Mouse (Mus musculus) megakaryocyte-erythroid progenitor cell, adult 5-6 weeks (primary cell): ENCODE data around the gene Cdh13. TPM values are rescaled to one million over a fixed set of nuclear protein-coding genes. Genes with fewer than 3 reads are reported as not detected.

Experiments
- ATAC-seq: replicated peaks from 2 replicates; pipeline ENCODE4 v1.8.0; 2016; ENCODE audit warnings: mild to moderate bottlenecking, inconsistent platforms; ENCODE audit not compliant: severe bottlenecking, poor library complexity, low FRiP score, low TSS enrichment
- total RNA-seq, 2 experiments: library from RNA; stranded (forward) in 1 of 2; stranded (reverse) in 1 of 2; fragments of 200-1000, 215-1000 nt in 1 of 2; fragments of >200 nt in 1 of 2; fragmentation: Nextera tagmentation in 1 of 2; gene quantifications; 2 replicates each; pipeline ENCODE4 v1.2.3; 2014 to 2017

The Cdh13 gene
- total RNA-seq, 2 experiments from 2014 or later: not detected

GRCm38 (mm10) chr8:118628702-118629101 is 345.2 kb downstream of the Cdh13 start:
- ATAC-seq: no peak

GRCm38 (mm10) chr8:118635296-118636060 is 351.9 kb downstream of the Cdh13 start:
- ATAC-seq: no peak

- ATAC-seq: no peak
These were observed 356.1 kb downstream of the Cdh13 start for GRCm38 (mm10) chr8:118639606-118640005.

DNA sequence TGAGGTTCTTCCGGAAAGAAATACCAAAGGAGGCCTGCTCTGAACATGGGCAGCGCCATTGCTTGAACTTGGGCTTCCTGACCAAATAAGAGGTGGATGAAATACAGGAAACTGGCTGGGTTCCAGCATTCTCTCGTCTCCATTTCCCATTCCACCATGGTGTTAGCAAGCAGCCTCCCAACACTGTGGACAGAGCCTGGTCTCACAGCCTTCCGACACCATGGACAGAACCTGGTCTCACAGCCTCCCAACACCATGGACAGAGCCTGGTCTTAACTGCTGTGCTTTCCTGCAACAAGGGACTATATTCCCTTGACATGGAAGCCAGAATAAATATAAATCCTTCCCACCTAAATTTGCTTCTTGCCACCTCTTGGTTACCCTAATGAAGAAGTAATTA is 358.3 kb downstream of the Cdh13 start:
- no peak for ATAC-seq

DNA sequence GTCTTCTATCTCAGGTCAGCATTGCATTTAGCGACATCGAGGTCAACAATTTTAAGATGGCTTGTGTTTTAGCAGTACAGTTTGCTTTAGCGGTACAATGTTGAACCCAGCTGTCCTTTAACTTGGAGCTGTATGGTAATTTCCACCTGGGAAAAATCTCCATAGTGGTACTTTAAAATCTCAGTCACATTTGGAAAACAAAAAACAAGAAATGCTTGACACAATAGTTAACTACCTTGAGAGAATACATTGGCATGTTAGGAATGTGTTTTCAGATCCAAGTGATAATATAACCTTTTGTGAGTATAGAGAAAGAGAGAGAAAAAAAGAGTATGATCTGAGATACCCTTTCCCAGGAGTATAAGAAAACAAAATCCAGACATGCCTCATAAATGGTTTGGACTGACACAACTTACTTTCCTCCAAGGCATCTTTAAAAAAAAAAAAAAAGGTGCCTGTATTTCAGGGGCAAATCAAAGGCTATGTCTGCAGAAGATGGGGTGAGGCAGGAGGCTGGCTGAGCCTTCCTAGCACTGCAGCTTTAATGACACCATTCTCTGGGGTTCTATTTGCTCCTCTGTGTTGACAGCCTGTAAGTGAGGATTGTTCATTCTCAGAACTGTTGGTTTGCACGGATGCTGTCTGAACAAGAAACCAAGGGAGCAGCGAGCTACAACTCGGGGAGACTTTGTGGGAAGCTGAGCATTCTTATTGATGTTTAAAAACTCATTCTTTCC is 365.4 kb downstream of the Cdh13 start:
- no peak for ATAC-seq

GRCm38 (mm10) chr8:118649981-118650380 is 366.4 kb downstream of the Cdh13 start:
- ATAC-seq: no peak

DNA sequence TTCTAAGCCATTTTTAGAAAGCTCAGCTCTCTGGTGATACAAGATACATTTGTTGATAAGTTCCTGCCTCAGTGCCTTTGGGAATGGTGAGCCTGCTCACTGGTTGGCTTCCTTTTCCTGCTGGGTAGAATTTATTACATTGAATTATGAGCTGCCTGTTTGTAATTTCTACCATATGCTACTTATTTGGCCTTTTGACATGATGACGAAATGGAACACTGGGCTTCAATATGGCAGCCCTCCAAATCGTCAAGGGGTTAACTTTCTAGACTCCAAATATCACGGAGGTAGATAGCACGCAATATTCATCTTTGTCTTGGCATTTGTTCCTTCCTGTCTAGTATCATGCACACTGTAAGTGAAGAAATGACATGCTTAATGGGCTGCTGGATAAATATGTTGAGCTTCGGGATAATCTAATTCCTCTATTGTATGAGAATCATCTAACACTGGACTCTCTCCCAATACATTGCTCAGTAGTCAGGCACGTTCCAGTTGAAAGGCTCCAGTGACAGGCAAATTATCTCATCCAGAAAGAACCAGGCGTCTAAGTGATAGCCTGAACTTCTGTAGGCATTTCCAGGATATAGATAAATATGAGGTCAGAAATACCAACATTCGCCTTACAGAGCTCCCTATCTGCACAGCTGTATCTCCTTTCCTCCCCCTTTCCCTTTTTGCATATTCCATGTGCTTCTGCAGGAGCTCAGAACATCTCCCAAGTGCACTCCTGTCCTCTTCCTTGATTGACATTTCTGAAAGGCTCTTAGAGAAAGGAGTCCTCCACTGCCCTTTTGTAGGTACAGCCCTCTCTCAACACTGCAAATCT is 378.7 kb downstream of the Cdh13 start:
- no peak for ATAC-seq

GRCm38 (mm10) chr8:118665081-118665480 is 381.5 kb downstream of the Cdh13 start:
- ATAC-seq: no peak

DNA sequence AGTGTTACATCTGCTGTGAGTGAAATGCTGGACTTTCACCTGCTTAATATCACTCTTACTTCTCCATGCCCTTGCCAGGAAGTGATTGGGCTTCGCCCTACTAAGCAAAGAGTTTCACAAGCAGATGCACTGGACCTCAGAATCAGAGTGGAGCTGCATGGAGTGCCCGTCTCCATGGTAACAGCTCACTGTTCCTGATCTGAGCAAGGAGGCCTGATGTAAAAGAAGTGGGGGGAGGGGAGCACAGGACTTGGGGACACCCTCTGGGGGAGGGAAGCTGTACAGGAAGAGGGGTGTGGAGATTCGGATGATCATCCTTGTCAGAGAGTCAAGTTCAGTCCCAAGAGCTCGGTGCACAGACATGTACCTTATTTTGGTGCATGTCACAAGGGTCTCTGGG is 384.2 kb downstream of the Cdh13 start:
- no peak for ATAC-seq

- no peak for ATAC-seq
These were observed 392.7 kb downstream of the Cdh13 start for GRCm38 (mm10) chr8:118676233-118676632.

DNA sequence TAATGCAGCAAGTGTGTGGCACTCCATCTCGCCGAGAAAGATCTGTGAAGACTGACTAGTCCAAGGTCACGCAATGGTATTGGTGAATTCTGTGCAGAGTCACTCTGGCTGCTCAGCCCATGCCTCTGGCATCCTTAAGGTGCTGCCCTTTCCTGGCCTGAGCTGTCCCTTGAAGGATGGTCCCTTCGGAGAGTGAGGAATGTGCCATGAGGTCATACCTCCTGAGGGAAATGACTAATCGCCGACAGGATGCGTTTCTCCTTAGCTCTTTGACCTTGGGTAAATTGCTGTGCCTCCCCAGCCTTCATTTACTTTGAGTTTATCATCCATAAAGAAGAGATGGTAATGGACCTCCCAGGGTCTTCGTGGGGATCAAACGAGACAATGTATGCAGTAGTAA is 395.8 kb downstream of the Cdh13 start:
- ATAC-seq: no peak

DNA sequence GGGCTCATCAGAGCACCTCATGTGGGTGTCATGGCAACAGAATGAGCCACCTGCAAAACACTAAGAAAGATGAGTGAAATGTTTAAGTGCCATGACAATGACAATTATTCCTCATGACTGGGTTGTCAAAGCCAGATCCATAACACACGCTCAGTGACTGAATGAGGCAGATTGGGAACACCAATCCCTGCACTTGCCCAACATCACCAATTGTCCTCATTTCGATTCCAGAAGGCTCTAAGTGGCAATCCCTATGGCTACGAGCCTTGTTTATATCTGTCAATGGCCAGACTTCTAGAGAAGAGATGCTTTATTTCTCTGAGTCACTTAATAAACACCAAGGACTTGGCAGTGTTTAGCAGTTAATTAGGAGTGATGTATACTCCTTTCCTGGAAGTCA is 399.9 kb downstream of the Cdh13 start:
- ATAC-seq: no peak

DNA sequence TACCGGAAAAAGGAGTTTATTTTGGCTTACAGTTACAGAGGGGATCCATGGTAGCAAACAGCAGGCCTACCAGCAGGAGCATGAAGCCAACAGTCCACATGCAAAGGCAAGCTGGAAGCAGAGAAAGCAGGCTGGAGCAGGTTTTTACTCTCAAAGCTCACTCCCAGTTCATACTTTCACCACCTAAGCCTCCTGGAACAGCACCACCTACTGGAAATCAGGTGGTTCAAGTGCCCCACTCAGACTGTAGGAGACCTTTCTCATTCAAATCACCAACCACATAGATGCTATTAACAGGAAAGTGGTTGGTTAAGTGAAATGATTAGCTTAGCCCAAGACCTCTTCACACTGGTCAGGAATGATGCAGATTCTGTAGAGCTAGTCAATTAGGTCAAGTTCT is 402.3 kb downstream of the Cdh13 start:
- ATAC-seq: no peak

GRCm38 (mm10) chr8:118689849-118690248 is 406.3 kb downstream of the Cdh13 start:
- no peak for ATAC-seq

- no peak for ATAC-seq
These were observed 417.9 kb downstream of the Cdh13 start for GRCm38 (mm10) chr8:118701312-118701880.

- ATAC-seq: no peak
These were observed 425.8 kb downstream of the Cdh13 start for GRCm38 (mm10) chr8:118709366-118709765.

DNA sequence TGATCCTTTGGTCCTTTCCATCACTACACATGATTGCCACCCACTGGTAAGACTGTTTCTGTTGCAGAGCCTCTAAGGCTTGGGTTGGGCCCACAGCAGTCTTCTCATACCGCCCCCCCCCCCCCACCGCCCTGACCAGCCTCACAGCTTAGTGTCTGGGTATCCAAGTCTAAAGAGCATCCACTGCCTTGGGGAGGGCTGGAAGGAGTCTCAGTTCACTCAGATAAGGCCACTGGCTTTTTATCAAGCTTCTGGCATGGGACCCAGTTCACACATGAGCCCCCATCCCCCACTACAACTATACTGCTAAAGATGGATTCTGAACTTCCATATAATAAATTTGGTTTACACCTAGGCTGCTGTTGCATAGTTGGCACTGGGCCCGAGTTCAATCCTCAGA is 428.1 kb downstream of the Cdh13 start:
- ATAC-seq: no peak

DNA sequence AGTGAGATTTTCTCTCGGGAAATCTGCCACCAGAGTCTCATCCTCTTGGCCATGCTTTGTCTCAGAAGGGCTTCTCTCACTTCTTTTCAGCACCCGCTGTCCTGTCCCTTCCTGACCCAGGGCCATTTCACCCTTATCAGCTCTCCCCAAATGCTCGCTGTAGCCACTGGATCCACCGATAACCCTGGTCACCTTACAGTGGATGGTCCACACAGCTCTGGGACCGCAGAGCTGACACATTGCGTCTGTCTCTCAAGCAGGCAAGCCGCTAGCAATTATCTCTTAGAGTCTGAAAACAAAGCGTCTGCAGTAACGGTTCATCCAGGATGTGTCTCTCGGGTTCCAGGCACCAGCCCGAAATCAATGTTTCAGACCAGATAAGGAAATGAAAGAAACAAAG is 429.6 kb downstream of the Cdh13 start:
- no peak for ATAC-seq

DNA sequence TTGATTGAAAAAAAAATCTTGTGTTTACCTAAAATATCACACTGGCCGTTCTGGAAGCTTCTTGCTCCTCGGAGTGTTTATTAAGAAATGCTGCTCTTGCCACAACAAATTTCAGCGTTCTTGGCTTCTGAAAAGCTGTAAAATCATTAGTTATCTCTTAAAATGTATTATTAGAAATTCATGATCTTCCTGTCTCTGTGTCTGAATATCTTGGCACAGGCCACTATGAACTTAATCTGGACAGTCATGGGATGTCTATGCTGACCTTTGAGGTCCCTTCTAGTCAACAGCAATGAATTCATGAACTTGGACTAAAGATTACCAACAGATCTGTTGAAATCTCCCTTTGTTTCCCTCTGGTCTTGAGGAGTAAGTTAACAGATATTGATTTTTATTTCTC is 430.1 kb downstream of the Cdh13 start:
- ATAC-seq: no peak

DNA sequence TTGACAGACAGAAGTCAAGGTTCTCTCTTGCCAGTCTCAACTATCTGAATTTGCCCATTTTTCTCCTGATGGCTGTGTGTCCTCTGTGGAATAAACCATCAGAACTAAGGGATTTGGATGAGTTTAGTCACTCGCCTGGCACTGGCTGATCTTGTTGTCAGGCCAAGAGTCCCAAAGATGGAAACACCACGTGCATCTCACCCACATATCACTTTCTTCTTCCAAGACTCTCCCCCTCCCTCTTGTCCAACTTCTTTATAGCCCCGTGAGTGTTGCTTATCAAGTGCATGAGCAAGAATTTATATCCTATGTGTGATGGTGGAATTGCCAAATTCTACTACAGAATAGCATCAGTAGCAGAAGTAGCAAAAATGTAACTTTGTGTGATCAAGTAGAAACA is 439.4 kb downstream of the Cdh13 start:
- ATAC-seq: no peak
